Mouse (Mus musculus): ENCODE data around the gene Cpsf2. TPM values are rescaled to one million over a fixed set of nuclear protein-coding genes. Genes with fewer than 3 reads are reported as not detected.
A peak's percentile ranks its signal among the peaks of the same experiment; 100 is the strongest.

Gene Cpsf2
- total RNA-seq, 2 experiments from 2014 or later, result 27.7 to 28.1 TPM

DNA sequence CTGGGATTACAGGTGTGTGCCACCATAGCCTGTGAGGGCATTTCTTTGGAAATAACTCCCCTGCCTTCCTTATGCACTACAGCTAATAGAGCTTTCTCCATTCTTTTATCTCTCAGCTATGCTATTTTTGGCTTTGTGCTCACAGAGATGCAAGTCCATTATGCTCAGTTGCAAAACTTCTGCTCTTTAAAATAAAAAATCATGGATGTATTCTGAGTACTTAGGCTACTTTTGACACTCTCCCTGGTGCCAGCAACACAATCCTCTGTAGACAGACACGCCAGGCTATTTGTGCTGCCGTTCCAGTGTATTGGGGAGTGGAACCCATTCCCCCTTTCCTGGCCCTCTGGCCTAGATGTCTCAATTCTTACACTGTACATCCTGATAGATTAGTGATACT, 64.1 kb downstream of the Cpsf2 start:
- intact Hi-C loops (cut with DNase I), result loop anchor here (5.0 kb wide), 1 partner anchor 87 kb away; the partner anchor contains the start of gene Slc24a4
- peak in 1 of 2 experiments; percentile 39 for DNase-seq (ENCODE audit: low spot score in 2 of 2)

DNA sequence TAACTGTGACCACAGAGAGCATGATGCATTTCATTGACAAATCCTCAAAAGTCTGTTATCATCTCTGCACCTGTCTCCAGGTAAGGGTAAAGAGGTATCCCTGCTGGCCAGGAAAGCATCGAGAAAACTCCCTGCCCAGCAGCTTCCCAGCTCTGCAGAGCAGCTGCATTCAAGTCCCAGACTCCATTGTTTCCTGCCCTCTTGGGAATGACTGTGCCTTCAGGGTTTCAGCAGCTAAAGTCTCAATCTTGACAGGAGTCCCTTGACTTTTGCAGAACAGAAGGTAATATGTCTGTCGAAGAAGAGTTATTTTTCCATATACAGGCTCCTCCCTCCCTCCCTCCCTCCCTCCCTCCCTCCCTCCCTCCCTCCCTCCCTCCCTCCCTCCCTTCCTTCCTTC, 65.9 kb downstream of the Cpsf2 start:
- intact Hi-C loops (cut with DNase I), result loop anchor here (5.0 kb wide), 1 partner anchor 86 kb away; the partner anchor contains the start of gene Slc24a4
- DNase-seq (ENCODE audit: low spot score in 2 of 2), result no peak

DNA sequence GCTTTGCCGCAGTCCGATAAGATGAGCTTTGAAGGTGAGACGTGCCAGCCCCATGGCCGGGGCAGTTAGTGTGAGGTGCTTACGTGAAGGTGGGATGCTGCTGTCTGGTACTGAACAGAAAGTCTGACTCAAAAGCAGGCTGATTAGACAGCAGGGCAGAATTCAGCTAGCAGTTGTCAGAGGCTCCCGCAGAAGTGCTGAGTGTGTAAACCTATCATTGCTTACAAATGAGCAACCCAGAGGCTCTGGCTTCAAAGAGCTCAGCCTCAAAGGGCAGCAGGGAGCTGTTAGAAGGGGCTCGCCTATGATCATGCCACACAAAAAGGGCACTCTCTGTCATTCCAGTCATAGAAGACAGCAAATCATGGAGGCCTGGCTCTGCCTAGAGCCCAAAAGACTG, 66.5 kb downstream of the Cpsf2 start:
- intact Hi-C loops (cut with DNase I), result loop anchor here (5.0 kb wide), 1 partner anchor 85 kb away; the partner anchor contains the start of gene Slc24a4
- DNase-seq (ENCODE audit: low spot score in 2 of 2), result no peak

DNA sequence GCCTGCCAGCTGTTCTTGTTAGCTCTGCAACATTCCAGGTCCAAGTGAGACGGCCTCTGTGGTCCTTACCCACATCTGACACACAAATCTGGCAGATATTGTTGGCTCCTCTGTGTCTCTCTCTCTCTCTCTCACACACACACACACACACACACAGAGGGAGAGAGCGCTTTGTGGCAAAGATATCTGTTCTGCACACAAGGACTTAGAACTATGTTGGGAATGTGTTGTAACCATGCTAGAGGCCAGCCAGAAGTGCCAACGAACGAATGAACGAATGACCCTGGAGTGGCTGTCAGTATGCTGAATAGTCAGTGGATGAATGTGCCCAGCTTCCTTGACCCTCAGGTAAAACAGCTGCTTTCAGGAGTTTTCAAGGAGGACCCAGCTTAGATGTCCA, 68.1 kb downstream of the Cpsf2 start:
- no peak for DNase-seq (ENCODE audit: low spot score in 2 of 2)
- intact Hi-C loops (cut with DNase I), result loop anchor here (5.0 kb wide), 1 partner anchor 83 kb away; the partner anchor contains the start of gene Slc24a4

DNA sequence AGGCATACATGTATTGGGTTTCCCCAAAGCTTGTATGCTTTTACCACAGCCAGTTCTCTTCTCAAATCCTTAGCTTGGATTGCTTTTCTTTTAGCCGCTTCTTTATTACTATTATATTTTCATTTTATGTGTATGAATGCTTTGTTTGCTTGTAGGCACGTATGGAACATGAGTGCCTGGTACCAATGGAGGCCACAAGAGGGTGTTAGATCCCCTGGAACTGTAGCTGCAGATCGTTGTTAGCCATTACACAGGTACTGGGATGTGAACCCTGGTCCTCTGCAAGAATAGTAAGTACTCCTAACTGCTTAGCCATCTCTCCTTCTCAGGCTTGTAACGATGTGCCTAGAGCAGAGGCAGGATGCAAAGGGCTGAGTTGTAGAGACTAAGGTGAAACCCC, 78.4 kb downstream of the Cpsf2 start:
- intact Hi-C loops (cut with DNase I), result no loop called here
- no peak for DNase-seq (ENCODE audit: low spot score in 2 of 2)

DNA sequence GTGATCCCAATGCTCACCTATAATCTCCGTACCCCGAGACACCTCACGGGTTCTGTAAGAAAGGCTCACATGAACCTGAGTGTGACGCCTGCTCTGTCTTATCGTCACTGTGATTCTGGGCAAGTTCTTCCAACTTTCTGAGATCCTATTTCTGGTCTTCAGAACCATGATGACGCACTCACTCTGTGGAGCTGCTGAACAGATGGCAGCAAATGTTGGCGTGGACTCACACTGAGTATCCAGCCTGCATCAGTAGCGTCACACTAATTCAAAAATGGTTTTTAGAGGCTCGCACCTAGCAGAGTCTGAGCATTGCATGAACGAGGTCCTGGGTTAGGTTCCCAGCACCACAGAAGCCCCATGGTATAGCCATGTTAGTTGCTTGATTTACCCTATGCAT, 80.0 kb downstream of the Cpsf2 start:
- intact Hi-C loops (cut with DNase I), result loop anchor here (5.0 kb wide), 2 partner anchors 72 to 137 kb away; partner anchors contain the start of gene Slc24a4

More for the DNA sequence above, 80.0 kb downstream of the Cpsf2 start:
- DNase-seq (ENCODE audit: low spot score in 2 of 2), result peak; percentile 39 to 93

Other genes with a start within 250 kb of the Cpsf2 start
- 1 to 10 TPM; 7.1 to 8.0 TPM for gene Fbln5, start 156.9 kb upstream of the Cpsf2 start, total RNA-seq (2021)
- 10 to 100 TPM; 27.4 to 31.1 TPM for gene Trip11, start 62.7 kb upstream of the Cpsf2 start, total RNA-seq (2021)
- gene Atxn3, start 17.7 kb upstream of the Cpsf2 start, total RNA-seq (2021), result 10 to 100 TPM; 20.8 TPM
- gene Slc24a4, start 152.7 kb downstream of the Cpsf2 start, total RNA-seq (2021), result 10 to 100 TPM; 37.4 to 44.6 TPM

Data from left cerebral cortex, postnatal 25 days (tissue).